Mouse (Mus musculus): ENCODE measurements at regions not wholly inside any gene's neighbourhood (a gene's known extent, or its start where the extent isn't known, plus 50 kb on each side); places are given as distances from the start of the nearest gene placed in this dataset.

- H3K4me2 ChIP-seq, result no peak overlapping the region
- no peaks in the 10 kb centered on the region for H3K9me3 ChIP-seq (replicated peaks)
- 82% methylated on average over 4 of the region's 4 CpGs for WGBS
- ATAC-seq (replicated peaks; ENCODE audit: low FRiP score), result no peak
- no peak overlapping the region for H3K4me3 ChIP-seq (replicated peaks)
- no peaks in the 10 kb centered on the region for H3K4me1 ChIP-seq
- H3K36me3 ChIP-seq, result no peaks in the 10 kb centered on the region
- no peak overlapping the region for H3K9ac ChIP-seq
- H3K27ac ChIP-seq, result no peak overlapping the region
- no peaks in the 10 kb centered on the region for H3K27me3 ChIP-seq
These were observed 661.0 kb downstream of the Pcdh18 start for GRCm38 (mm10) chr3:49096118-49096517.

GRCm38 (mm10) chr3:49093818-49094680 lies 663.1 kb downstream of the Pcdh18 start:
- WGBS, result 33% methylated on average over 11 of the region's 11 CpGs
- no peaks in the 10 kb centered on the region for H3K4me1 ChIP-seq

GRCm38 (mm10) chr3:49068801-49069200 lies 688.3 kb downstream of the Pcdh18 start:
- no peak overlapping the region for H3K9ac ChIP-seq
- no peaks in the 10 kb centered on the region for H3K36me3 ChIP-seq
- no peak overlapping the region for H3K4me2 ChIP-seq
- no peaks in the 10 kb centered on the region for H3K4me1 ChIP-seq
- no peaks in the 10 kb centered on the region for H3K9me3 ChIP-seq (replicated peaks)
- no peaks in the 10 kb centered on the region for H3K27me3 ChIP-seq
- H3K27ac ChIP-seq, result no peak overlapping the region
- ATAC-seq (replicated peaks; ENCODE audit: low FRiP score), result no peak
- H3K4me3 ChIP-seq (replicated peaks), result no peak overlapping the region

More at GRCm38 (mm10) chr3:49093818-49094680, 663.1 kb downstream of the Pcdh18 start:
- no peaks in the 10 kb centered on the region for H3K9me3 ChIP-seq (replicated peaks)
- H3K27ac ChIP-seq, result no peak overlapping the region
- H3K4me2 ChIP-seq, result no peak overlapping the region
- H3K9ac ChIP-seq, result no peak overlapping the region
- no peak overlapping the region for H3K4me3 ChIP-seq (replicated peaks)
- ATAC-seq (replicated peaks; ENCODE audit: low FRiP score), result peak; percentile 76
- no peaks in the 10 kb centered on the region for H3K36me3 ChIP-seq
- no peaks in the 10 kb centered on the region for H3K27me3 ChIP-seq

- no peak for ATAC-seq (replicated peaks; ENCODE audit: low FRiP score)
- H3K9ac ChIP-seq, result no peak overlapping the region
- 80% methylated on average over 9 of the region's 9 CpGs for WGBS
These were observed 695.0 kb downstream of the Pcdh18 start for GRCm38 (mm10) chr3:49062081-49062480.

GRCm38 (mm10) chr3:49032981-49033380 lies 724.1 kb downstream of the Pcdh18 start:
- Histone ChIP-seq H3K27me3 (no peaks in the 10 kb centered on the region), H3K27ac (no peak overlapping the region), H3K4me2 (no peak overlapping the region), H3K4me3 (replicated peaks) (no peak overlapping the region), H3K9ac (no peak overlapping the region), H3K36me3 (no peaks in the 10 kb centered on the region), H3K9me3 (replicated peaks) (no peaks in the 10 kb centered on the region), H3K4me1 (no peaks in the 10 kb centered on the region)
- 53% methylated on average over 5 of the region's 5 CpGs for WGBS
- no peak for ATAC-seq (replicated peaks; ENCODE audit: low FRiP score)

More at GRCm38 (mm10) chr3:49062081-49062480, 695.0 kb downstream of the Pcdh18 start:
- Histone ChIP-seq H3K4me2 (no peak overlapping the region), H3K27ac (no peak overlapping the region), H3K36me3 (no peaks in the 10 kb centered on the region), H3K4me1 (no peaks in the 10 kb centered on the region), H3K4me3 (replicated peaks) (no peak overlapping the region), H3K27me3 (no peaks in the 10 kb centered on the region), H3K9me3 (replicated peaks) (no peaks in the 10 kb centered on the region)

- Histone ChIP-seq H3K9ac (no peak overlapping the region), H3K4me1 (no peaks in the 10 kb centered on the region), H3K36me3 (no peaks in the 10 kb centered on the region), H3K27me3 (no peaks in the 10 kb centered on the region), H3K9me3 (replicated peaks) (no peaks in the 10 kb centered on the region), H3K4me3 (replicated peaks) (no peak overlapping the region), H3K4me2 (no peak overlapping the region), H3K27ac (no peak overlapping the region)
- no peak for ATAC-seq (replicated peaks; ENCODE audit: low FRiP score)
- WGBS, result 80% methylated on average over 6 of the region's 6 CpGs
These were observed 747.7 kb downstream of the Pcdh18 start for GRCm38 (mm10) chr3:49009211-49009967.

All from kidney, embryonic 15.5 days (tissue).